Mouse (Mus musculus): ENCODE results near the gene Traf3. TPM values are rescaled to one million over a fixed set of nuclear protein-coding genes. Genes with fewer than 3 reads are reported as not detected.

The Traf3 gene
- polyA plus RNA-seq, 1 experiment from 2014 or later, result 10.6 TPM

DNA sequence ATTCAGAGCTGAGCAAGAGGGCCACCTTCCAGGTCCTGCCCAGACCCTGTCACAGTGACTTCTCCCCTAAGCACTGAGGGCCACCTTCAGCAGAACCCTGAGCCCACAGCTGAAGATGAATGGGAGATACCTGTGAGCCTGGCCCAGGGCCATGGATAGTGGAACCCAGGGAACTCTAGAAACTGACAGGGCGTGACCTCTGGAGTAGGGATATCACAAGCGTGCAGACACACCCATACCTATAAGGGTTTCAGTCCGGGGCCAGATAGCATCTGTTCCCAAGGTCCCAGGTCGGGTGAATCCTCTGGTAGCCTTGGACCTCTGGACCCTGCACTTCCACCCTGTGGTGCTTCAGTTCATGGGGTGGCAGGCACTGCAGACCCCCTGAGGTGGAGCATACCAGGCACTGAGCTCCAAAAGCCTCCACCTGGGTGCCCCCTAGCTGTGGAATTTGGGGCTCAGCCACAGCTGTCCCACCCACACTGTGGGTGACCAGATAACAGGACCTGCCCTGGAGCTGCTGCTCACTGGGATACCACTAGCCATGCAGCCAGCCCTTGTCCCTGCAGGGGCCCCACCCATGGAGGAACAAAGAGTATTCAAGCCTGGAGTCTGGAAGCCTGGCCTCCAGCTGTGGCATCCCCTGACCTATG is 101.6 kb downstream of the Traf3 start:
- H3K9me3 ChIP-seq (replicated peaks), result no peaks in the 10 kb centered on the region
- peaks cover 13% of the 10 kb centered on the region for H3K4me1 ChIP-seq
- H3K4me2 ChIP-seq (replicated peaks), result no peak overlapping the region
- peaks cover 37% of the 10 kb centered on the region for H3K27me3 ChIP-seq
- H3K4me3 ChIP-seq (replicated peaks), result no peak overlapping the region
- no peak overlapping the region for H3K9ac ChIP-seq
- H3K27ac ChIP-seq (replicated peaks), result no peak overlapping the region
- WGBS, result 65% methylated on average over 4 of the region's 4 CpGs
- no peak for ATAC-seq (ENCODE audit: insufficient number of reproducible peaks, low FRiP score, low TSS enrichment, low read depth)
- peaks cover 7% of the 10 kb centered on the region; the same call in 1 of the 2 replicates for H3K36me3 ChIP-seq

DNA sequence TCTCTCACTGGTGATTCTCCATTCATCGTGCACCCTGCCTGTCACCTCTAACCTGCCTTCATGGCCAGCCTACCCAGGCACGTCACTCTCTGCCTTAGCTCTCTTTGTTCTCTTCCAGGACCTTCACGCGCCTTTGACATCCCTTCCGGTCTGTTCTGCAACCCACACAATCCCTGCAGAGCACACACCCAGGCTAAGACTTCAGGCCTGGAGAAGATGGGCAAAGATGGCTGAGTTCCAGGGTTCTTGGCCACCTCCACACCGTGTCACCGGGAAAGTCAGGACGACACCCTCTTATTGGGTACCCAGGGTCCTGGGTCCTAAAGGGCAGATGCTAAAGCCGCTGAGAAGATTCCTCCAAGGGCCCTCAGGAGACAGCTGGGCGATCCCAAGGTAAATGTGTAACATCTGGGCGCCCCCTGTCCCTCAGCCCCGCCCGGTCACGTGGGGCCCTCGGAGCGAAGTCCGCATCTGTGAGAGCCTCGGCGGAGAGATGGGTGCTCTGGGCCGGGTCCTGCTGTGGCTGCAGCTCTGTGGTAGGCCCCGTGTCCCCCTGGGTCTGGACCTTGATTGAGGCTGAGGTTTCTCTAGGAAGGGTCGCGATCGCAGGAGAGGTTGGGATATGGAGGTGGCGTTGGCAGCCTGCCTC is 104.6 kb downstream of the Traf3 start, which contains the start of gene Amn:
Amn (plus strand) TSS at position 467 of the 649 bp plus-strand sequence.
- H3K9ac ChIP-seq, result no peak within 1 kb of the TSS

DNA sequence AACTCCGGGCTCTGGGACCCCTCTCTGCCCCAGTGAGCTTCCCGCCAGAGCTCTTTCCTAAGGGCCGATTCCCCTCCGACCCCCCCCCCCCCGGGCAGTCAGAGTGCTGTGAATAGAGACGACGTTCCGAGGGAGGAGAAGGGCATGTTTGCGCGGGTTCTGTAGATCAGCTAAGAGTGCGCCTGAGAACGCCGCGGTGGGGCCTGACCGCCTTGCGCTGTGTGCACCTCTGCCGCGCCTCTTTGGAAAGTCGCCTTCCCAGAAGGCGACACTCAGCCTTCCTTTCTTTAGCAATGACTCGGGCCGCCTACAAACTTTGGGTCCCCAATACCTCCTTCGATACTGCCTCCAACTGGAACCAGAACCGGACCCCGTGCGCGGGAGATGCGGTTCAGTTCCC is 105.2 kb downstream of the Traf3 start:
- peaks cover 35% of the 10 kb centered on the region for H3K4me1 ChIP-seq
- peaks cover 73% of the 10 kb centered on the region for H3K27me3 ChIP-seq
- no peaks in the 10 kb centered on the region; the same call in 1 of the 2 replicates for H3K36me3 ChIP-seq
- H3K4me3 ChIP-seq (replicated peaks), result peak overlapping the region; percentile 20
- H3K9ac ChIP-seq, result no peak overlapping the region
- H3K27ac ChIP-seq (replicated peaks), result no peak overlapping the region
- H3K4me2 ChIP-seq (replicated peaks), result peak overlapping the region; percentile 31
- ATAC-seq (ENCODE audit: insufficient number of reproducible peaks, low FRiP score, low TSS enrichment, low read depth), result no peak
- H3K9me3 ChIP-seq (replicated peaks), result no peaks in the 10 kb centered on the region
- 7% methylated on average over 27 of the region's 28 CpGs for WGBS

More for the DNA sequence above, 104.6 kb downstream of the Traf3 start, which contains the start of gene Amn:
- WGBS, result 32% methylated on average over 25 of the region's 25 CpGs
- Histone ChIP-seq H3K27ac (replicated peaks) (no peak within 1 kb of the TSS), H3K4me2 (replicated peaks) (peak within 1 kb of the TSS; percentile 31), H3K36me3 (no peaks in the 10 kb centered on the region; the same call in 1 of the 2 replicates), H3K4me1 (peaks cover 35% of the 10 kb centered on the region), H3K9me3 (replicated peaks) (no peaks in the 10 kb centered on the region), H3K4me3 (replicated peaks) (peak within 1 kb of the TSS; percentile 20), H3K27me3 (peaks cover 66% of the 10 kb centered on the region)
- no peak for ATAC-seq (ENCODE audit: insufficient number of reproducible peaks, low FRiP score, low TSS enrichment, low read depth)

DNA sequence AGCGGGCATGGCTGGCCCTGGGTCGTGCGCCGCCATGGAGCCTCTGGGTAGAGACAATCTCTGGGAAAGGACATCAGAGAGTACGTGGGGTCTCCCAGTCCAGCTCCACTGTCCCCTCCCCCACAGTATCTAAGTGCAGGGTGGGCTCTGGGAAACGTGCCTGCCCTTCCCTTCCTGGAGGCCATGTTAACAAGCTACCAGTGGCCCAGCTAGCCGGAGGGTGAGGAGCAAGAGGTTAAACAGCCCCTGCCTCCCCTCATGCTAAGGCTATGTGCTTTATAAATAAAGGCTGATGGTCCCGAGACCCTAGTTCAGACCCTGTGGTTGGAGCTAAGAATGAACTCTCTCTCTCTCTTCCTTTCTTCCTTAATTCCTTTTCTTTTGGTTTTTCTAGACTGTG is 105.8 kb downstream of the Traf3 start:
- no peak overlapping the region for H3K9ac ChIP-seq
- H3K27ac ChIP-seq (replicated peaks), result no peak overlapping the region
- ATAC-seq (ENCODE audit: insufficient number of reproducible peaks, low FRiP score, low TSS enrichment, low read depth), result no peak
- H3K36me3 ChIP-seq, result no peaks in the 10 kb centered on the region; the same call in 1 of the 2 replicates
- no peaks in the 10 kb centered on the region for H3K9me3 ChIP-seq (replicated peaks)
- H3K4me1 ChIP-seq, result peaks cover 35% of the 10 kb centered on the region
- H3K4me3 ChIP-seq (replicated peaks), result peak overlapping the region; percentile 20; the same call in 1 of the 2 replicates
- H3K4me2 ChIP-seq (replicated peaks), result peak overlapping the region; percentile 31
- H3K27me3 ChIP-seq, result peaks cover 78% of the 10 kb centered on the region
- 12% methylated on average over 8 of the region's 8 CpGs for WGBS

DNA sequence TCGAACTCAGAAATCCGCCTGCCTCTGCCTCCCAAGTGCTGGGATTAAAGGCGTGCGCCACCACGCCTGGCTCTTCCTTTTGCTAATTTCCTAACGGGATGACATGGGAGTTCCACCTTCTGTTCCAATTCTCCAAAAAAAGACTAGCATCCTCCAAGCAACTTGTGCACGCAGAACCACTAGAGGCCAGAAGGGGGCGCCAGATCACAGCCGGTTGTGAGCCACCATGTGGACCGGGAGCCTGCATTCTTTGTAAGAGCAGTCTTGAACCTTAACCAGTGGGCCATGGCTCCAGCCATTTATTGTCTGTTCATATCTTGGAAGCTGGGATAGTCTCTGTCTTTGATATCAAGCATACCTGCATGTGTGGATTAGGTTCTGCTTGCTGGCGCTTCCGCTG is 106.2 kb downstream of the Traf3 start:
- peaks cover 83% of the 10 kb centered on the region for H3K27me3 ChIP-seq
- H3K9me3 ChIP-seq (replicated peaks), result no peaks in the 10 kb centered on the region
- H3K27ac ChIP-seq (replicated peaks), result no peak overlapping the region
- no peak overlapping the region for H3K4me2 ChIP-seq (replicated peaks)
- ATAC-seq (ENCODE audit: insufficient number of reproducible peaks, low FRiP score, low TSS enrichment, low read depth), result no peak
- no peak overlapping the region for H3K9ac ChIP-seq
- no peak overlapping the region for H3K4me3 ChIP-seq (replicated peaks)
- WGBS, result 20% methylated on average over 12 of the region's 12 CpGs
- H3K4me1 ChIP-seq, result peaks cover 35% of the 10 kb centered on the region
- no peaks in the 10 kb centered on the region for H3K36me3 ChIP-seq

DNA sequence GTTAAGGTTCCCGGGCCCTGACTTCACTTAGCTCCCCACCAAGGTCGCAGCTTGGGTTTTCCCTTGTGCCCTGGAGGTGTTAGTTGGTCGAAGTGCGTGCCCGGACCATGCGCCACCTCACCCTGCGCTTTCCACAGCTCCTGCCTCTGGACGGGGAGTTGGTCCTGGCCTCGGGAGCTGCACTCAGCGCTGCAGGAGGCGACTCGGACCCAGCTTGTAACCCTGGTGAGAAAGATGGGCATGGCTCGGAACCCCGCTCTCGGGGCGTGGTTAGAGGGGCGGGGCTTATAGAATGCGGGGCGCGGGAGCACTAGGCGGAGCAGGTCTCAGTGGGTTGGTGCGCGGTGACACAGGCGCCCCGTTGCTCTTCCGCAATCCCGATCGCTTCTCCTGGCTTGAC is 107.8 kb downstream of the Traf3 start:
- H3K27me3 ChIP-seq, result peaks cover 84% of the 10 kb centered on the region
- H3K9ac ChIP-seq, result peak overlapping the region; percentile 16; the same call in 1 of the 2 replicates
- ATAC-seq (ENCODE audit: insufficient number of reproducible peaks, low FRiP score, low TSS enrichment, low read depth), result 0 out of 2 replicates have a peak, but pooled peaks have one; percentile 5
- peak overlapping the region; percentile 44 for H3K4me3 ChIP-seq (replicated peaks)
- no peaks in the 10 kb centered on the region for H3K9me3 ChIP-seq (replicated peaks)
- no peak overlapping the region for H3K27ac ChIP-seq (replicated peaks)
- no peaks in the 10 kb centered on the region for H3K36me3 ChIP-seq
- WGBS, result 2% methylated on average over 28 of the region's 28 CpGs
- peaks cover 35% of the 10 kb centered on the region for H3K4me1 ChIP-seq
- peak overlapping the region; percentile 97 for H3K4me2 ChIP-seq (replicated peaks)

DNA sequence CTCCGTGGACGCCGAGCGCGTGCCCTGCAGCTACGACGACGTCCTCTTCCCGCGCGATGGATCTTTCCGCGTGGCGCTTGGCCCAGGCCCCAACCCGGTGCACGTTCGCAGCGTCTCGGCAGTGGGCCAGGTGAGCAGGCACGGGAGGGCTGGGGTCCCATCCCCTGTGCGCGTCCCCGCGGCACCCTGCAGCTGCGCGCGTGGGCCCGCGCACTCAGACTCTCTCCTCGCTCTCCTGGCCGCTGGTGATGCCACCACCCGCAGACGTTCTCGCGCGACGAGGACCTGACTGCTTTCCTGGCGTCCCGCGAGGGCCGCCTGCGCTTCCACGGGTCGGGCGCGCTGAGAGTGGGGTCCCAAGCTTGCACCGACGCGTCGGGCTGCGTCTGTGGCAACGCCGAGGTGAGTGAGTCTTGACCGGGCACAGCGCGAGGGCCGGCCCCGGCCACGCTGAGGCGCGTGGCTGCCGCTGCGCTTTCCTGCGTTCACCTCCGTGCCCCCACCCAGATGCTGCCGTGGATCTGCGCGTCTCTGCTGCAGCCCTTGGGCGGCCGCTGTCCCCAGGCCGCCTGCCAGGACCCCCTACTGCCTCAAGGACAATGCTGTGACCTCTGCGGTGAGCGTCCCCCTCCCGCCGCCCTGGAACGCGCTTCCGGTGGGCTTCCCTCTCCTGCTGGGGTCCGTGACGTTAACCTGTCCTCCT is 108.4 kb downstream of the Traf3 start:
- no peak for ATAC-seq (ENCODE audit: insufficient number of reproducible peaks, low FRiP score, low TSS enrichment, low read depth)
- Histone ChIP-seq H3K4me1 (peaks cover 35% of the 10 kb centered on the region), H3K4me2 (replicated peaks) (peak overlapping the region; percentile 97), H3K36me3 (no peaks in the 10 kb centered on the region), H3K27me3 (peaks cover 79% of the 10 kb centered on the region), H3K9me3 (replicated peaks) (no peaks in the 10 kb centered on the region), H3K4me3 (replicated peaks) (peak overlapping the region; percentile 44), H3K27ac (replicated peaks) (no peak overlapping the region), H3K9ac (peak overlapping the region; percentile 16; the same call in 1 of the 2 replicates)
- WGBS, result 2% methylated on average over 80 of the region's 80 CpGs

DNA sequence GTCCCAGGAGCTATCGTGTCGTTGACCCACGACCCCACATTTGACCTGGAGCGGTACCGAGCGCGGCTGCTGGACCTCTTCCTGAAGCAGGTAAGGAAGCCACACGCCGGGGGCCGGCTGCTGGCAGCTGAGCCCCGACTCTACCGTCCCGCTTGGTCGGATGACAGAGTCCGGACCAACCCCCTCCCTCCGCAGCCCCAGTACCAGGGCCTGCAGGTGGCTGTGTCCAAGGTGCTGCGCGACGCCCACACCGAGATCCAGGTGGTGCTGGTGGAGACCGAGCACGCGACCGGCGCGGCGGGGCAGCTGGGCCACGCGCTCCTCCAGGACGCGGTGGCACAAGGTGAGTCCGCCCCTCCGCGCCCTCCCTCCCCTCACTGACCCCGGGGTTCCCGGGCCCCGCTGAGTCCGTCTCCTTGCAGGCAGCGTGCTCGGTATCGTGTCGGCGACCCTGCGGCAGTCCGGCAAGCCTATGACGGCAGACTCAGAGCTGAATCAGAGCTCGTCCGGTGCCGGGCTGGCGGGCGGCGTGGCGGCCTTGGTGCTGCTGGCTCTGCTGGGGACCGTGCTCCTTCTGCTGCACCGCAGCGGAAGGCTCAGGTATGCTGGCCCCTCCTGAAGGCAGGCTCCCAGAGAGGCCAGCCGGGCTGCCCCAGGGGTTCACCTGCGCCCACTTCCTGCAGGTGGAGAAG is 109.1 kb downstream of the Traf3 start:
- no peaks in the 10 kb centered on the region for H3K9me3 ChIP-seq (replicated peaks)
- under 1% methylated on average over 58 of the region's 58 CpGs for WGBS
- no peaks in the 10 kb centered on the region for H3K36me3 ChIP-seq
- peaks cover 72% of the 10 kb centered on the region for H3K27me3 ChIP-seq
- no peak for ATAC-seq (ENCODE audit: insufficient number of reproducible peaks, low FRiP score, low TSS enrichment, low read depth)
- H3K9ac ChIP-seq, result peak overlapping the region; percentile 16; the same call in 1 of the 2 replicates
- peak overlapping the region; percentile 44 for H3K4me3 ChIP-seq (replicated peaks)
- H3K27ac ChIP-seq (replicated peaks), result no peak overlapping the region
- peak overlapping the region; percentile 97 for H3K4me2 ChIP-seq (replicated peaks)
- H3K4me1 ChIP-seq, result peaks cover 35% of the 10 kb centered on the region

DNA sequence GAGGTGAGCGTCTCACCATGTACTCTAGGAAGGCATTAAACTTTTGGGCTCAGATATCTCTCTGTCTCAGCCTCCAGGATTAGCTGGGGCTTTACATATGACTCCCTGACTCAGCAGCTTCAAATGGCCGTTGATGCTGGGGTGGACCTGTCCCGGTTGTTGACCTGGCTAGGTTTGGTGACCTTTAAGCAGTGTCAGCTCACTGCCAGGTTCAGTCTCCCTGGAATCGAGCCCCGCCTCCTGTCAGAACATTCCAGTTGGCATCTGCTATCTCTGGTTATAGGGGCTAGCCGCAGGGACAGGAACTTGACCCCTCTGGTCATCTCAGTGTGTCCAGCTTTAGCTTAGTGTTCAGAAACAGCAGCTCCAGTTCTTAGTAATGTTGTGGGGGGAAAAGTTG is 110.2 kb downstream of the Traf3 start:
- H3K4me3 ChIP-seq (replicated peaks), result no peak overlapping the region
- H3K9ac ChIP-seq, result no peak overlapping the region
- H3K9me3 ChIP-seq (replicated peaks), result no peaks in the 10 kb centered on the region
- no peak overlapping the region for H3K27ac ChIP-seq (replicated peaks)
- H3K4me1 ChIP-seq, result peaks cover 29% of the 10 kb centered on the region
- ATAC-seq (ENCODE audit: insufficient number of reproducible peaks, low FRiP score, low TSS enrichment, low read depth), result no peak
- H3K27me3 ChIP-seq, result peaks cover 61% of the 10 kb centered on the region
- no peak overlapping the region for H3K4me2 ChIP-seq (replicated peaks)
- H3K36me3 ChIP-seq, result no peaks in the 10 kb centered on the region
- WGBS, result 42% methylated on average over 6 of the region's 6 CpGs

DNA sequence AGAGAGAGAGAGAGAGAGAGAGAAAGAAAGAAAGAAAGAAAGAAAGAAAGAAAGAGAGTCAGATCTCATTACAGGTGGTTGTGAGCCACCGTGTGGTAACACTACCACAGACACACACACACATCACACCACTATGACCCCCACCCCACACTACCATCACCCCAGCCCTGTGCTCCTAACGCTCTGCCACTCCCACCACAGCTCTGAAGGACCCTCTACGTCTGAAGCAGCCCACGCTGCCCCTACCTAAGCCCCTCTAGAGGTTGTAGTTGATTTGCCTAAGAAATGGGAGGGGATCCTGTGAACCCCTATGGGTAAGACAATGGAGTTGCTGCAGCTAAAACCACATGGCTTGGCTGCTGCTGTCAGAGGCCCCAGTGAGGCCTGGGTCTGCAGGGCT is 117.4 kb downstream of the Traf3 start:
- no peaks in the 10 kb centered on the region for H3K27me3 ChIP-seq
- H3K36me3 ChIP-seq, result no peaks in the 10 kb centered on the region
- ATAC-seq (ENCODE audit: insufficient number of reproducible peaks, low FRiP score, low TSS enrichment, low read depth), result no peak
- no peak overlapping the region for H3K9ac ChIP-seq
- no peak overlapping the region for H3K27ac ChIP-seq (replicated peaks)
- H3K4me1 ChIP-seq, result peaks cover 14% of the 10 kb centered on the region
- no peaks in the 10 kb centered on the region for H3K9me3 ChIP-seq (replicated peaks)
- 82% methylated on average over 4 of the region's 4 CpGs for WGBS
- H3K4me2 ChIP-seq (replicated peaks), result no peak overlapping the region
- H3K4me3 ChIP-seq (replicated peaks), result no peak overlapping the region

DNA sequence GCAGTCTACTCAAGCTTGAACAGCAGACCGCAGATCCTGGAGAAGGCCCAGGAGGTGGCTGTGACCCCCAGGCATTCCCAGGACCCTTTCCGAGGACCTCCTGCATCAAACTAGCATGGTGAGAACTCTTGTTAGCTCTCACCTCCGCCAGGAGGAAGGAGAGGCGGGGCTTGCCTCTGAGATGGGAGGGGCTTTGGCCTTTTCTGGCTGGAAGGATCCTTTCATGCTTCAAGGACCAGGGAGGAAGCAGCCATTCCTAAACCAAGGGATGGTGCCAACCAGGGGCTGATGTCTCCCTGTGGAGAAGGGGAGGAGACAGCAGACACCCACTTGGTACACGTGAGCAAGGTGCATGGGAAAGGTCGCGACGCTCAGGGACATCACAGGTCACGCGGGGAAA is 118.4 kb downstream of the Traf3 start:
- Histone ChIP-seq H3K4me1 (peaks cover 14% of the 10 kb centered on the region), H3K4me3 (replicated peaks) (0 out of 2 replicates have a peak overlapping the region, but pooled peaks have one; percentile 16), H3K4me2 (replicated peaks) (peak overlapping the region; percentile 35), H3K9me3 (replicated peaks) (no peaks in the 10 kb centered on the region), H3K27ac (replicated peaks) (no peak overlapping the region), H3K9ac (no peak overlapping the region), H3K36me3 (no peaks in the 10 kb centered on the region), H3K27me3 (no peaks in the 10 kb centered on the region)
- 29% methylated on average over 10 of the region's 10 CpGs for WGBS
- ATAC-seq (ENCODE audit: insufficient number of reproducible peaks, low FRiP score, low TSS enrichment, low read depth), result no peak
